Mouse (Mus musculus) hindbrain, embryonic 14.5 days (tissue): Measurements from ENCODE around the gene Apol6. TPM values are rescaled to one million over a fixed set of nuclear protein-coding genes. Genes with fewer than 3 reads are reported as not detected.

Experiments used
- ATAC-seq: fragments of 200-750 bp; cut with Nextera tagmentation; 2 replicates; pipeline ENCODE4 v1.8.0; 2017; ENCODE audit warnings: moderate number of reproducible peaks, mild to moderate bottlenecking, moderate TSS enrichment, moderate library complexity; ENCODE audit not compliant: low FRiP score
- DNase-seq: peaks from one replicate; pipeline ENCODE4 v3.0.0-alpha.2; 2015; ENCODE audit warnings: low spot score
- H3K27ac ChIP-seq: fragments of 300-500 bp; sonication (generic); 2 replicates; pipeline ENCODE4 v1.5.1; 2014; ENCODE audit warnings: mild to moderate bottlenecking, moderate library complexity
- H3K27me3 ChIP-seq: fragments of 300-500 bp; sonication (generic); 2 replicates; pipeline ENCODE4 v1.6.1; 2014; ENCODE audit warnings: mild to moderate bottlenecking, low read length, mixed read lengths; ENCODE audit not compliant: control insufficient read depth, insufficient read depth
- H3K36me3 ChIP-seq: fragments of 300-500 bp; sonication (generic); replicated peaks from 2 replicates; pipeline ENCODE4 v1.6.1; 2014; ENCODE audit not compliant: control insufficient read depth, insufficient read depth
- H3K4me1 ChIP-seq: fragments of 300-500 bp; sonication (generic); replicated peaks from 2 replicates; pipeline ENCODE4 v1.6.1; 2014; ENCODE audit warnings: antibody characterized with exemption, low read length, mixed read lengths; ENCODE audit not compliant: control insufficient read depth, insufficient read depth
- H3K4me2 ChIP-seq: fragments of 300-500 bp; sonication (generic); replicated peaks from 2 replicates; pipeline ENCODE4 v1.6.1; 2014; ENCODE audit warnings: mild to moderate bottlenecking, moderate library complexity
- H3K4me3 ChIP-seq: fragments of 300-500 bp; sonication (generic); replicated peaks from 2 replicates; pipeline ENCODE4 v1.5.1; 2014; ENCODE audit warnings: mild to moderate bottlenecking, low read length
- H3K9ac ChIP-seq: fragments of 300-500 bp; sonication (generic); 2 replicates; pipeline ENCODE4 v1.6.1; 2014
- H3K9me3 ChIP-seq: fragments of 300-500 bp; sonication (generic); 2 replicates; pipeline ENCODE4 v1.6.1; 2016; ENCODE audit warnings: low read length; ENCODE audit not compliant: control insufficient read depth
- WGBS: fragments of 180-500 bp; shearing (Covaris S2); extraction: QIAGEN DNeasy Blood & Tissue Kit; methylation state at CpG from one replicate; pipeline ENCODE4 v1.1.7; 2014; 5-methylcytosine and 5-hydroxymethylcytosine counted together
- polyA plus RNA-seq: library from polyadenylated mRNA; unstranded; fragments of >200 nt; fragmentation: Nextera tagmentation; extraction: Ambion mirVana; gene quantifications from 2 replicates; pipeline ENCODE4 v1.2.1, GENCODE M21; 2014

Apol6 gene
- polyA plus RNA-seq, 1 experiment from 2014 or later = not detected

- Histone ChIP-seq H3K9ac (no peak overlapping the region), H3K9me3 (no peaks in the 10 kb centered on the region), H3K4me2 (no peak overlapping the region), H3K27me3 (no peaks in the 10 kb centered on the region), H3K4me1 (no peaks in the 10 kb centered on the region), H3K36me3 (peaks cover 59% of the 10 kb centered on the region), H3K27ac (no peak overlapping the region), H3K4me3 (no peak overlapping the region)
- DNase-seq (no peak), ATAC-seq (no peak)
- WGBS = 52% methylated on average over 10 of the region's 10 CpGs
These were observed 60.0 kb downstream of the Apol6 start for GRCm38 (mm10) chr15:77104349-77105158.

DNA sequence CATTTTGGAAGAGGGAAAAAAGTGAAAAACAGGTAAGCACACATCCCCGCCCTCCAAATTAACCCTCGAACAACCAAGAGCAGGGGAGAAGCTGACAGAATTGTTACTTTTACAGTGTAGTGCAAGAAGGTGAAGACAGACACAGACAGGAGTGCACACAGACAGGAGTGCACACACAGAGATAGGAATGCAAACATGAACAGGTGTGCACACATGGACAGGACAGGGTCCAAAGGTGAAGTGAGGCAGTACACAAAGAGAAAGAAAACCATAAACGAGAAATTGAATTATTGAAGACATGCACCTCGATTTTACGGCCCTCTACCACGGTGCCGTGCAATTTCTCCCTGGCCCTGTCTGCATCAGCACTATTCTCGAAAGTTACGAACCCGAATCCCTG, 60.7 kb downstream of the Apol6 start:
- 90% methylated on average over 10 of the region's 10 CpGs for WGBS
- ATAC-seq = no peak
- H3K4me1 ChIP-seq = no peaks in the 10 kb centered on the region

More for the DNA sequence above, 60.7 kb downstream of the Apol6 start:
- H3K27ac ChIP-seq = no peak overlapping the region
- no peak overlapping the region for H3K4me3 ChIP-seq
- H3K9me3 ChIP-seq = no peaks in the 10 kb centered on the region
- DNase-seq = no peak
- H3K27me3 ChIP-seq = no peaks in the 10 kb centered on the region
- H3K9ac ChIP-seq = no peak overlapping the region
- no peak overlapping the region for H3K4me2 ChIP-seq
- H3K36me3 ChIP-seq = peaks cover 60% of the 10 kb centered on the region

Other genes starting within 250 kb of the Apol6 start
- 41.6 and 46.8 TPM in 2 replicates for gene Zfp251, start 173.3 kb upstream of the Apol6 start, polyA plus RNA-seq
- 9.3 and 10.0 TPM in 2 replicates for gene Zfp7, start 165.5 kb upstream of the Apol6 start, polyA plus RNA-seq
- gene Gm49527, start 165.4 kb upstream of the Apol6 start, polyA plus RNA-seq = 0.80 and 1.5 TPM in 2 replicates
- gene Zfp647, start 119.3 kb upstream of the Apol6 start, polyA plus RNA-seq = 19.2 and 20.7 TPM in 2 replicates
- 36.0 and 45.1 TPM in 2 replicates for gene 1110038F14Rik, start 96.2 kb upstream of the Apol6 start, polyA plus RNA-seq
- 0.51 and 0.55 TPM in 2 replicates for gene Mb, start 5.9 kb downstream of the Apol6 start, polyA plus RNA-seq